Mouse (Mus musculus) embryonic fibroblast, embryonic 13.5 days (primary cell): ENCODE measurements around the gene Cfap46. TPM values are rescaled to one million over a fixed set of nuclear protein-coding genes. Genes with fewer than 3 reads are reported as not detected.

Experiments used
- H3K27ac ChIP-seq: 2 replicates; pipeline ENCODE4 v1.5.1; 2012; ENCODE audit warnings: low read length, control low read depth, inconsistent platforms; ENCODE audit not compliant: insufficient read depth
- H3K4me1 ChIP-seq: 2 replicates; pipeline ENCODE4 v1.6.1; 2011; ENCODE audit warnings: low read length; ENCODE audit not compliant: control insufficient read depth, insufficient read depth
- H3K4me3 ChIP-seq: 2 replicates; pipeline ENCODE4 v1.5.1; 2011; ENCODE audit warnings: mild to moderate bottlenecking, control low read depth, low read length; ENCODE audit not compliant: insufficient read depth
- CTCF ChIP-seq: IDR thresholded peaks from 2 replicates; pipeline ENCODE4 v1.5.1; 2011; ENCODE audit warnings: mild to moderate bottlenecking, control low read depth, low read length, moderate library complexity, borderline replicate concordance; ENCODE audit not compliant: insufficient read depth
- POLR2A ChIP-seq: IDR thresholded peaks from 2 replicates; pipeline ENCODE4 v1.6.1; 2011; ENCODE audit warnings: low read depth, mild to moderate bottlenecking, control low read depth, low read length, moderate library complexity
- polyA plus RNA-seq: library from polyadenylated mRNA; stranded (reverse); fragments of >200 nt; gene quantifications from 2 replicates; pipeline ENCODE4 v1.2.4, GENCODE M21; 2011; ENCODE audit warnings: low read depth; ENCODE audit not compliant: missing spikeins, insufficient read length

Cfap46 gene
- polyA plus RNA-seq, result 0.30 TPM in 1 of 2 replicates, not detected in the other

- no peaks in the 10 kb centered on the region for H3K4me1 ChIP-seq
- no peak for TF ChIP-seq CTCF
- peak; percentile 49 for TF ChIP-seq POLR2A
- H3K4me3 ChIP-seq, result peak within 1 kb of the TSS; percentile 79
- H3K27ac ChIP-seq, result no peak within 1 kb of the TSS
Measured at GRCm38 (mm10) chr7:139683706-139684552, at the start of gene Cfap46. TSS of gene Cfap46 (minus strand) at chr7:139683817.

GRCm38 (mm10) chr7:139731276-139731696, 47.7 kb upstream of the Cfap46 start:
- TF ChIP-seq POLR2A (no peak), CTCF (no peak)

GRCm38 (mm10) chr7:139727072-139727471, 43.5 kb upstream of the Cfap46 start:
- Histone ChIP-seq H3K4me1 (no peaks in the 10 kb centered on the region), H3K27ac (no peak overlapping the region), H3K4me3 (no peak overlapping the region)
- TF ChIP-seq POLR2A, result no peak
- no peak for TF ChIP-seq CTCF

More at GRCm38 (mm10) chr7:139731276-139731696, 47.7 kb upstream of the Cfap46 start:
- H3K4me3 ChIP-seq, result no peak overlapping the region
- H3K27ac ChIP-seq, result no peak overlapping the region
- H3K4me1 ChIP-seq, result no peaks in the 10 kb centered on the region

GRCm38 (mm10) chr7:139725641-139726040, 42.0 kb upstream of the Cfap46 start:
- TF ChIP-seq CTCF, result no peak
- TF ChIP-seq POLR2A, result no peak
- Histone ChIP-seq H3K4me3 (no peak overlapping the region), H3K27ac (no peak overlapping the region), H3K4me1 (no peaks in the 10 kb centered on the region)

- Histone ChIP-seq H3K27ac (no peak overlapping the region), H3K4me1 (no peaks in the 10 kb centered on the region), H3K4me3 (no peak overlapping the region)
- no peak for TF ChIP-seq CTCF
- no peak for TF ChIP-seq POLR2A
Measured at GRCm38 (mm10) chr7:139723986-139724385, 40.4 kb upstream of the Cfap46 start.

GRCm38 (mm10) chr7:139721196-139721595, 37.6 kb upstream of the Cfap46 start:
- TF ChIP-seq CTCF, result no peak
- no peak for TF ChIP-seq POLR2A
- H3K27ac ChIP-seq, result no peak overlapping the region
- H3K4me1 ChIP-seq, result no peaks in the 10 kb centered on the region
- no peak overlapping the region for H3K4me3 ChIP-seq

- Histone ChIP-seq H3K4me3 (no peak overlapping the region), H3K4me1 (peaks cover 4% of the 10 kb centered on the region; the same call in 1 of the 2 replicates), H3K27ac (no peak overlapping the region)
- no peak for TF ChIP-seq CTCF
- TF ChIP-seq POLR2A, result no peak
Measured at GRCm38 (mm10) chr7:139717781-139718180, 34.2 kb upstream of the Cfap46 start.

GRCm38 (mm10) chr7:139711821-139712220, 28.2 kb upstream of the Cfap46 start:
- no peak overlapping the region for H3K27ac ChIP-seq
- no peak overlapping the region for H3K4me3 ChIP-seq
- TF ChIP-seq CTCF, result no peak
- no peak for TF ChIP-seq POLR2A
- H3K4me1 ChIP-seq, result peaks cover 6% of the 10 kb centered on the region; the same call in 1 of the 2 replicates

GRCm38 (mm10) chr7:139706411-139707120, 22.9 kb upstream of the Cfap46 start:
- no peak for TF ChIP-seq POLR2A
- no peak for TF ChIP-seq CTCF
- Histone ChIP-seq H3K4me3 (no peak overlapping the region), H3K27ac (no peak overlapping the region), H3K4me1 (no peaks in the 10 kb centered on the region)

- no peak overlapping the region for H3K27ac ChIP-seq
- H3K4me3 ChIP-seq, result no peak overlapping the region
- no peak for TF ChIP-seq CTCF
- TF ChIP-seq POLR2A, result no peak
- H3K4me1 ChIP-seq, result no peaks in the 10 kb centered on the region
Measured at GRCm38 (mm10) chr7:139705781-139706180, 22.2 kb upstream of the Cfap46 start.
